11 mouse cellular contexts compared by ENCODE assay signal in genomic region chr1:31095706-31096465, GRCm38 (mm10).
DNase-seq lines count a peak whose midpoint lies in the region; ATAC-seq and TF ChIP-seq lines count a peak whose summit lies in the region.
"Had no signal": no experiment of that assay in that cellular context is flagged by ENCODE, and none has a peak within 500 bp of the region (broad histone marks: within the 10 kb centered on the region; RNA-seq: fewer than 3 reads in every experiment).

No protein-coding gene starts in this region.

- peak; percentile 93 for ATAC-seq in frontal cortex, adult (ENCODE audit: low TSS enrichment)
- ATAC-seq in liver, embryonic 12.5 days: no peak
- no peak for ATAC-seq in intestine, embryonic 16.5 days
- no peak for ATAC-seq in megakaryocyte, adult 5-6 weeks (ENCODE audit: poor library complexity, severe bottlenecking)
- ATAC-seq: hindbrain, embryonic 16.5 days had no signal

- H3K4me1 ChIP-seq in liver, adult 2 months (ENCODE audit: control insufficient read depth, insufficient read depth, low read length): peaks cover 11% of the 10 kb centered on the region
- H3K4me1 ChIP-seq in liver, embryonic 12.5 days: no peaks in the 10 kb centered on the region
- H3K4me1 ChIP-seq in intestine, embryonic 16.5 days (ENCODE audit: control insufficient read depth, insufficient read depth, low read length): peaks cover 15% of the 10 kb centered on the region
- H3K4me1 ChIP-seq: midbrain, embryonic 10.5 days had no signal

- H3K9ac ChIP-seq in liver, adult 2 months (ENCODE audit: low read depth, low read length): peak overlapping the region; percentile 85
- no peak overlapping the region for H3K9ac ChIP-seq in liver, embryonic 12.5 days
- H3K9ac ChIP-seq in intestine, embryonic 16.5 days (ENCODE audit: low read depth, low read length): no peak overlapping the region

- H3K4me2 ChIP-seq in liver, embryonic 12.5 days: no peak overlapping the region
- no peak overlapping the region for H3K4me2 ChIP-seq in intestine, embryonic 16.5 days (ENCODE audit: low read depth, low read length)

- H3K27me3 ChIP-seq in liver, adult 2 months (ENCODE audit: control insufficient read depth, insufficient read depth, low read length): no peaks in the 10 kb centered on the region
- H3K27me3 ChIP-seq in liver, embryonic 12.5 days (replicated peaks): no peaks in the 10 kb centered on the region
- H3K27me3 ChIP-seq in intestine, embryonic 16.5 days (replicated peaks; ENCODE audit: control insufficient read depth, insufficient read depth, low read length): no peaks in the 10 kb centered on the region

- H3K27ac ChIP-seq in liver, adult 2 months (replicated peaks; ENCODE audit: insufficient read depth, low read depth, low read length): peak overlapping the region; percentile 82
- no peak overlapping the region for H3K27ac ChIP-seq in liver, embryonic 12.5 days
- H3K27ac ChIP-seq in intestine, embryonic 16.5 days (ENCODE audit: low read length): peak overlapping the region; percentile 23
- H3K27ac ChIP-seq: midbrain, embryonic 10.5 days had no signal

- no peaks in the 10 kb centered on the region; the same call in 1 of the 2 replicates for H3K79me2 ChIP-seq in liver, adult 2 months (ENCODE audit: control insufficient read depth, insufficient read depth, low read length)

- DNase-seq in frontal cortex, postnatal 25 days (ENCODE audit: low spot score in 2 of 2): no peak
- DNase-seq in liver, adult 2 months (ENCODE audit: extremely low read depth, low read depth, low spot score): peak; percentile 64
- DNase-seq in embryo, embryonic 9.5 days (ENCODE audit: extremely low spot score): peak; percentile 3
- DNase-seq in gastrocnemius, adult 18-20 months (ENCODE audit: low spot score): no peak
- DNase-seq: cerebellum, postnatal 10 days had no signal

- H3K4me3 ChIP-seq in liver, adult 2 months (ENCODE audit: insufficient read depth, low read depth, low read length): no peak overlapping the region; the same call in 1 of the 2 replicates
- no peak overlapping the region for H3K4me3 ChIP-seq in liver, embryonic 12.5 days
- no peak overlapping the region for H3K4me3 ChIP-seq in intestine, embryonic 16.5 days (ENCODE audit: low read length)
- H3K4me3 ChIP-seq: midbrain, embryonic 10.5 days had no signal

- no peak for TF ChIP-seq CTCF in liver, adult 2 months (IDR thresholded peaks at IDR 0.05; ENCODE audit: low read depth, low read length)

- 18% methylated on average over 5 of the region's 5 CpGs for WGBS in liver, adult 2 months
- WGBS in liver, embryonic 12.5 days (ENCODE audit: insufficient replicate concordance): 59% methylated on average over 5 of the region's 5 CpGs
- WGBS in intestine, embryonic 16.5 days: 52% methylated on average over 5 of the region's 5 CpGs

- H3K36me3 ChIP-seq in liver, adult 2 months (ENCODE audit: control insufficient read depth, insufficient read depth, low read length): no peaks in the 10 kb centered on the region
- H3K36me3 ChIP-seq in liver, embryonic 12.5 days: no peaks in the 10 kb centered on the region
- no peaks in the 10 kb centered on the region for H3K36me3 ChIP-seq in intestine, embryonic 16.5 days (ENCODE audit: control insufficient read depth, insufficient read depth, low read length)
- H3K36me3 ChIP-seq: midbrain, embryonic 10.5 days had no signal

- H3K9me3 ChIP-seq in liver, embryonic 12.5 days (replicated peaks): no peaks in the 10 kb centered on the region
- no peaks in the 10 kb centered on the region for H3K9me3 ChIP-seq in intestine, embryonic 16.5 days (ENCODE audit: control insufficient read depth, low read length)
- H3K9me3 ChIP-seq: midbrain, embryonic 10.5 days had no signal

- no peak for TF ChIP-seq POLR2A in liver, adult 2 months (IDR thresholded peaks at IDR 0.05; ENCODE audit: extremely low read depth, insufficient read depth, low read length)

Comparison
In these comparisons a context has a peak if more than half of its experiments do, and no peak if none do; other contexts are left out.
1. DNase-seq: peak in liver, adult 2 months (single experiment) and embryo, embryonic 9.5 days (single experiment); none in frontal cortex, postnatal 25 days (0 of 2) and gastrocnemius, adult 18-20 months (single experiment).